In genomic region chr9:79970659-79971118, GRCm38 (mm10) we compare ENCODE assay signal across 10 mouse cellular contexts. TPM values are rescaled to one million over a fixed set of nuclear protein-coding genes. Genes with fewer than 3 reads are reported as not detected.
DNase-seq lines count a peak whose midpoint lies in the region; ATAC-seq and TF ChIP-seq lines count a peak whose summit lies in the region.
"Had no signal": no experiment of that assay in that cellular context is flagged by ENCODE, and none has a peak within 500 bp of the region (broad histone marks: within the 10 kb centered on the region; RNA-seq: fewer than 3 reads in every experiment).

No protein-coding gene starts in this region.

- WGBS in bone marrow, adult 2 months = 18% methylated on average over 8 of the region's 8 CpGs

- intact Hi-C loops in left cerebral cortex, postnatal 25 days (cut with DNase I) = no loop called here

- peak; percentile 19 for DNase-seq in kidney, adult 9 months
- DNase-seq in kidney, postnatal 10 days = no peak
- no peak for DNase-seq in embryo, embryonic 10 days (ENCODE audit: low spot score)
- no peak for DNase-seq in left cerebral cortex, postnatal 25 days (ENCODE audit: low spot score in 2 of 2)
- no peak for DNase-seq in urinary bladder, postnatal 25 days (ENCODE audit: low spot score)
- DNase-seq: adrenal gland, postnatal 10 days; liver, embryonic 13.5 days had no signal

- no peak overlapping the region for H3K27ac ChIP-seq in bone marrow, adult 2 months (ENCODE audit: control insufficient read depth, insufficient read depth, low read depth, low read length, poor library complexity)
- H3K27ac ChIP-seq: liver, embryonic 13.5 days had no signal

- no peak for TF ChIP-seq POLR2A in bone marrow, adult 2 months (IDR thresholded peaks at IDR 0.05; ENCODE audit: borderline replicate concordance, control insufficient read depth, low read depth, low read length)

- TF ChIP-seq CTCF in bone marrow, adult 2 months (IDR thresholded peaks at IDR 0.05; ENCODE audit: control insufficient read depth, insufficient read depth, low read length) = no peak

- peak; percentile 72 to 81 for ATAC-seq in hematopoietic stem cell, adult 5-6 weeks (replicated peaks in 1 of 2; ENCODE audit: insufficient read depth in 1 of 2, low FRiP score in 2 of 2, low TSS enrichment in 1 of 2, low read depth in 1 of 2, poor library complexity in 2 of 2, severe bottlenecking in 2 of 2)
- 0 out of 2 replicates have a peak, but pooled peaks have one; percentile 50 for ATAC-seq in monocyte, adult 5-6 weeks (replicated peaks; ENCODE audit: insufficient number of reproducible peaks, low FRiP score, low TSS enrichment, poor library complexity, severe bottlenecking)

- H3K4me1 ChIP-seq in bone marrow, adult 2 months (ENCODE audit: control insufficient read depth, insufficient read depth, low read length) = no peaks in the 10 kb centered on the region
- H3K4me1 ChIP-seq: liver, embryonic 13.5 days had no signal

- peak overlapping the region; percentile 13 for H3K4me3 ChIP-seq in bone marrow, adult 2 months (replicated peaks; ENCODE audit: control insufficient read depth, low read depth, low read length)
- H3K4me3 ChIP-seq: liver, embryonic 13.5 days had no signal

RNA-seq across cellular contexts. Expression of gene Filip1, which starts 42.0 kb away (rescaled TPM):
- 0.92 TPM in 1 of 2 replicates, not detected in the other for polyA plus RNA-seq in bone marrow, adult 2 months (2011; ENCODE audit: insufficient read depth, insufficient read length, low replicate concordance, missing spikeins)
- total RNA-seq in hematopoietic stem cell, adult 5-6 weeks (2017) = 0.35 and 1.1 TPM in 2 replicates
- 1.9 TPM in 1 of 3 replicates, not detected in the others for total RNA-seq in monocyte, adult 5-6 weeks (2017)
- 10 to 100 TPM; 15.2 to 22.7 TPM for total RNA-seq in left cerebral cortex, postnatal 25 days (2021)
